Mouse (Mus musculus): ENCODE data around the gene Zbtb22.
"Not testable (repeated sequence)": the region's sequence is repeated elsewhere in the genome, so short reads cannot be mapped to it uniquely, and the experiment has no call there.

The Zbtb22 gene

GRCm38 (mm10) chr17:33915671-33916250 lies at the start of gene Zbtb22, which contains the start of gene Tapbp:
Zbtb22 (plus strand) TSS chr17:33915904.
Tapbp (plus strand) TSS chr17:33915899.
- peak; percentile 99 for DNase-seq (ENCODE audit: low spot score)

- DNase-seq (ENCODE audit: low spot score): not testable (repeated sequence)
Measured at GRCm38 (mm10) chr17:33873537-33873936, 42.2 kb upstream of the Zbtb22 start, which contains the start of gene Gm7029. Gm7029 (plus strand) TSS chr17:33873837.

DNA sequence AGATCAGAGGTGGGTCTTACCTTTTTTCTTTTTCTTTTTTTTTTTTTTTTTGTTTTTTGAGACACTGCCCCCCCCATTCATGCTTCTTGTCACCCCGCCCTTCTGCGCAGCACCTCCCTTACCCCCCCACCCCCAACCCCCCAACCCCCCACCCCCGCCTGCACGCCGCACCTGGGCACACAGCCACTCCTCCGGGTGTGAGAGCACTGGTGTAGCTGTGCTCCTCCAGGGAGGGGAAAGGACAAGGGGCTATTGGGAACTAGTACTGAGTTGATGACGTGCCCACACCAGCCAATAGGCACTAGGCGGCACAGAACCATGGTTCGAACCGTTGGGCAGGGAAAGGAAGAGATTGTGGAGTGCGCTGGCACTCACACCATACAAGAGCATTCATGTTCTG lies 41.3 kb upstream of the Zbtb22 start:
- DNase-seq (ENCODE audit: low spot score): no peak

DNA sequence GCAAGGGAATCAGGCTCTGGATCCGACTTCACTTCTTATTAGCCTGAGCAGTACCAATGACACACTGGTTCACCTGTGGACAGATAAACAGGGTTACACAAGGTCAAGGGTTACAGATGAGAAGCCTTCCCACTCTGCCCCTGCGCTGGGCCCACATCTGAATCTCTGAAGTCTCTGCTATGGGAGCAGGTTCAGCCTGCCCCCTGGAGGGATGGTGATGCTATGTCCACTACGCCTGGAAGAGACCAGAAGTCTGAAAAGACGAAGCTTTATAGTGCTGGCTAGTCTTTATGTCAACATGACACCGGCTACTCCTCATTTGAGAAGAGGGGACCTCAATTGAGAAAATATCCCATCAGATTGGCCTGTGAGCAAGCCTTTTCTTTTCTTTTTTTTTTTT lies 39.9 kb upstream of the Zbtb22 start:
- not testable (repeated sequence) for DNase-seq (ENCODE audit: low spot score)

GRCm38 (mm10) chr17:33884320-33884719 lies 31.4 kb upstream of the Zbtb22 start:
- DNase-seq (ENCODE audit: low spot score): not testable (repeated sequence)

- DNase-seq (ENCODE audit: low spot score): not testable (repeated sequence)
Measured at GRCm38 (mm10) chr17:33887802-33888201, 27.9 kb upstream of the Zbtb22 start.

DNA sequence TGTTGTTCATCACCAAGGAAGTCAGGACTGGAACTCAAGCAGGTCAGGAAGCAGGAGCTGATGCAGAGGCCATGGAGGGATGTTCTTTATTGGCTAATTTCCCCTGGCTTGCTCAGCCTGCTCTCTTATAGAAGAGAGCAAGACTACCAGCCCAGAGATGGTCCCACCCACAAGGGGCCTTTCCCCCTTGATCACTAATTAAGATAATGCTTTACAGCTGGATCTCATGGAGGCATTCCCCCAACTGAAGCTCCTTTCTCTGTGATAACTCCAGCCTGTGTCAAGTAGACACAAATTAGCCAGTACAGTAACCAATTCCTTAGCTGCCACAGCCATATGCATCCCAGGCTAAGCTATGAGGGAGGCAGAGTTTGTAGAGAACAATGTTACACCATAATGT lies 27.5 kb upstream of the Zbtb22 start:
- DNase-seq (ENCODE audit: low spot score): not testable (repeated sequence)

DNA sequence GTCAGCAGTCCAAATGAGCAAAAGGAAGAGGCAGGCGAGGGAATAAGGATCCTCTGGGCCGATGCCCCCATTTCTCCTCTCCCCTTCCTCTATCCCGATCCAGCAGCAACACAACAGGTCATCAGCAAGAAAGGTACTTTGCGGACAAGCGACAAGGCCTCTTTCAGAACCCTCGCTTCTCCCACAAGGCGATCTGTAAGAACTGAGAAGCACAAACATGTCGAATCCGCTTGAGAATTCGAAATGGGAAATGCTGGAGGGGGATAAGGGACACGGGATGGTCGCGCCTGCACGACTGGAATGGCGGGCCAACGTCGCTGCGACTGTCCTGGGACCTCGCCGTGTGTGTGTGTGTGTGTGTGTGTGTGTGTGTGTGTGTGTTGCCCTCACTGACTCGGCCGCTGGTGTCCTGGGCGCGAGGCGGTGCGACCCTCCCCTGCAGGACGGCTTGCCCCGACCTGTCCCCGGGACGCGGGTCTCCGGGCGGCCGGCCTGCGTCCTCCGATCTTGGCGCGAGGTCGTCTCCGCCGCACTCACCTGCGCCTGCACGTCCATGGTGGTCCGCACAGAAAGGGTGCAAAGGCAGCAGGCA lies 25.7 kb upstream of the Zbtb22 start:
- DNase-seq (ENCODE audit: low spot score): not testable (repeated sequence)

DNA sequence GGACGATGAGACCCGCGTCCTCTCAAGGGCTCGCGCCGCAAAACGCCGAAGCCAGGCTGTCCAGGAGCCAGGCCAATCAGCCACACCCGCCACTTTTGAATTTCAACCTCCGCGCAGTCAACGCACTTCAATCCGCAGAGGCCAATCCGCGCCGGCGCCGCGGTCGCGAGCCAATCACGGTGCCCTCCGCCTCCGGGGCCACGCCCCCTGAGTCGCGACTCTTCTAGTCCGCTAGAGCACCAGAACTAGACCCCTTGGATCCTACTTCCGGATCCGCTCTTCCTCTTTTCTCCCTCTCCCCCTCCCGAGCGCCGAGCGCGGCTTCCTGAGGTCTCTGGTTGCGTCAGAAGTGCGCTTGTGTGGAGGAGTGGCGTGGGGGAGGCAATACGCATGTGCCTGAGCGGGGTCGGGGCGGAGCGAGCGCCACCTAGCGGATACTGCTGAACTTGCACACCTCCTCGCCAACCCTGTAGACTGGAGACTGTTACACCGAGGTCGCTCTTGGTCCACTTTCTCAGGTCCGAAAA lies 25.1 kb upstream of the Zbtb22 start, which contains the start of gene Kifc1:
Kifc1 (minus strand) TSS at position 129 of the 527 bp plus-strand sequence.
- peak; percentile 100 for DNase-seq (ENCODE audit: low spot score)

- DNase-seq (ENCODE audit: low spot score): no peak
Measured at GRCm38 (mm10) chr17:33891357-33891756, 24.3 kb upstream of the Zbtb22 start.

DNA sequence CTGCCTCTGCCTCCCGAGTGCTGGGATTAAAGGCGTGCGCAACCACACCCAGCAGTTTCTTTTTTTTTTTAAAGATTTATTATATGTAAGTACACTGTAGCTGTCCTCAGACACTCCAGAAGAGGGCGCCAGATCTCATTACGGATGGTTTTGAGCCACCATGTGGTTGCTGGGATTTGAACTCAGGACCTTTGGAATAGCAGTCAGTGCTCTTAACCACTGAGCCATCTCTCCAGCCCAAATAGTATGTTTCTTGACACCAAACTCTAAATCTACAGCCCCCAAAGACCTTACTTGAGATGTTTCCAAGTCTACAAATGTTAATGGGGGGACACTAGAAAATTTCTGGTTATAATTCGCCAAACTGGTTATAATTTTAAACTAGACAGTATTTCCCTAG lies 23.8 kb upstream of the Zbtb22 start:
- DNase-seq (ENCODE audit: low spot score): not testable (repeated sequence)

DNA sequence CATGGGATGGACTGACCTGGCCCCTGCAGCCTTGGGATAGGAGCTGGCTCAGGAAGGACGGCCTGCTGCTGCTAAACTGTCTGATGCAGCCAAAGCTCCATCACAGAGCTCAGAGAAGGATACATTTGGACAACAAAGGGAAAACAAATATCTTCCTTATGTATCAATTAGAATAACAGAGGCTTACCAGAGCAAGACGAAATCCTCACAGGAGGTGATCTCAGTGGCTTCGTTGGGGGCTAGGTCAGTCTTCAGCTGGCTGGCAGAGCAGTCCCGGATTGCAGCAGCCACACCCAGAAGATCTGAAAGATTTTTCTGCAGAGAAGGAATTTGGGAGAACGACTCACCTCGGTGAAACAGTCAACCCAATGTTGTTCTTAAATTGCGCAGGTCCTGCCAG lies 23.3 kb upstream of the Zbtb22 start:
- no peak for DNase-seq (ENCODE audit: low spot score)

DNA sequence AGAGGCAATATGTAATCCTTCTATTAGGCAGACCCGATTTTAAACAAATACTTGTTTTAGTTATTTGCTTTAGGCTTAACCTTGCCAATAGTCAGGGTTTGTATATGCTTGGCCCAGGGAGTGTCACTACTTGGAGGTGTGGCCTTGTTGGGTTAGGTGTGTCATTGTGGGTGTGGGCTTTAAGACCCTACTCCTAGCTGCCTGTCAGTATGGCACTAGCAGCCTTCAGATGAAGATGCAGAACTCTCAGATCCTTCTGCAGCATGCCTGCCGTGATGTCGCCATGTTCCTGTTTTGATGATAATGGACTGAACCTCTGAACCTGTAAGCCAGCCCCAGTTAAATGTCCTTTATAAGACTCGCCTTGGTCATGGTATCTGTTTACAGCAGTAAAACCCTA lies 22.7 kb upstream of the Zbtb22 start:
- not testable (repeated sequence) for DNase-seq (ENCODE audit: low spot score)

GRCm38 (mm10) chr17:33897114-33897794 lies 18.4 kb upstream of the Zbtb22 start:
- peak; percentile 48 for DNase-seq (ENCODE audit: low spot score)

- not testable (repeated sequence) for DNase-seq (ENCODE audit: low spot score)
Measured at GRCm38 (mm10) chr17:33898193-33898592, 17.5 kb upstream of the Zbtb22 start.

GRCm38 (mm10) chr17:33899642-33900041 lies 16.1 kb upstream of the Zbtb22 start:
- no peak for DNase-seq (ENCODE audit: low spot score)

DNA sequence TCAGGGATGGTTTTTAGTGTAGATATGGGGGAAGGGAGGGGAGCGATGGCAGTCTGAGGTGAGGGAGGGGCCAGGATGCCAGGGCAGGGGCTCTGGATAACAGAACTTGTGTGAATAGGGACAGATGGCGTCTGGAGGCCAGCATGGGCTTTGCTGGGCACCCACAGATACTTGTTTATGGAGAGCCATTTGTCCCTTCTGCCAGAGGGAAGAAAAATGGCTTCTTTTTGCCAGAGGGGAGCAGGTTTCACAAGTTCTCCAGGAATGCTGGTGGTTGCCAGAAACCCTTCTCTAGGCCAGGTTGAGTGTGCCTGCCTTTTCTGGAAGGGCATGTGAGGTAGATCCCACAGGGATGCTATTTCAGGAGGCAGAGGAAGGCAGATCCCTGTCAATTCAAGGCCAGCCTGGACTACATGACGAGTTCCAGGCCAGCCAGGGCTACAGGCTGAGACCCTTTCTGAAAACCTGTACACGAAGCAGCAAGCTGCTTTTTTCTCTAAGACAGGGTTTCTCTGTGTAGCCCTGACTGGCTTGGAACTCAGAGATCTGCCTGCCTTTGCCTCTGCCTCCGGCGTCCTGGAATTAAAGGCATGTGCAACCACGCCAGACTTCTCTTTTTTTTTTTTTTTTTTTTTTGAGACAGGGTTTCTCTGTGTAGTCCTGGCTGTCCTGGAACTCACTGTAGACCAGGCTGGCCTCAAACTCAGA lies 15.3 kb upstream of the Zbtb22 start:
- DNase-seq (ENCODE audit: low spot score): no peak

- no peak for DNase-seq (ENCODE audit: low spot score)
Measured at GRCm38 (mm10) chr17:33900989-33901314, 14.8 kb upstream of the Zbtb22 start.

GRCm38 (mm10) chr17:33901653-33902052 lies 14.1 kb upstream of the Zbtb22 start:
- DNase-seq (ENCODE audit: low spot score): no peak

DNA sequence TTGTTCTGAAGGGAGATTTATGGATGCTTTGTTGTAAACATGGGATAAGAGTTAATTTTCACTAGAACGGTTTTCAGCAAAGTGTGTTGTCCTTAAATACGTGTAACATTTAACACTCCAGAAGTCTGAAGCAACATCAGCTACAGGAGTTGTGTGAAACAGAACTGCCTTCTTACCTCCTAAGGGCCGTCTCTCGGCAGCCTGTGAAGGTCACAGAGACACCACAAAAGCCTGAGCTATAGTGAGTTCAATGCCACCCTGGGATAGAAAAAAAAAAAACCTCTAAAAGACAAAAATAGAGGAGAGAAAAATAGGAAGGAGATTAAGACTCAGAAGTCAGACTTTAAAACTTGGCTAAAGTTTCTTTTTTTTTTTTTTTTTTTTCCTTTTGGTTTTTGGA lies 13.6 kb upstream of the Zbtb22 start:
- DNase-seq (ENCODE audit: low spot score): no peak

DNA sequence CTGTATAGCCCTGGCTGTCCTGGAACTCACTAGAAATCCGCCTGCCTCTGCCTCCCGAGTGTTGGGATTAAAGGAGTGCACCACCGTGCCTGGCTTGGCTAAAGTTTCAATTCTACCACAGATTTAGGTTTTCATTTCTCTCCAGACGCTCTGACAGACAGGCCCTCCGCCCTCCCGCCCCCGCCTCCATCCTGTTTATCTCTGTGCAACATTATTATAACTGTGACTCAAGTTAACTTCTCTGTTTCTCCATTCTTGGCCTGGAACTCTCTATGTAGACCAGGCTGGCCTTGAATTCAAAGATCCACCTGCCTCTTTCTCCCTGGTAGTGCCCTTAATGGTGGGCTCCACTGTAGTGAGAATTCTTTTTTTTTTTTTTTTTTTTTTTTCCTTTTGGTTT lies 13.2 kb upstream of the Zbtb22 start:
- DNase-seq (ENCODE audit: low spot score): no peak

DNA sequence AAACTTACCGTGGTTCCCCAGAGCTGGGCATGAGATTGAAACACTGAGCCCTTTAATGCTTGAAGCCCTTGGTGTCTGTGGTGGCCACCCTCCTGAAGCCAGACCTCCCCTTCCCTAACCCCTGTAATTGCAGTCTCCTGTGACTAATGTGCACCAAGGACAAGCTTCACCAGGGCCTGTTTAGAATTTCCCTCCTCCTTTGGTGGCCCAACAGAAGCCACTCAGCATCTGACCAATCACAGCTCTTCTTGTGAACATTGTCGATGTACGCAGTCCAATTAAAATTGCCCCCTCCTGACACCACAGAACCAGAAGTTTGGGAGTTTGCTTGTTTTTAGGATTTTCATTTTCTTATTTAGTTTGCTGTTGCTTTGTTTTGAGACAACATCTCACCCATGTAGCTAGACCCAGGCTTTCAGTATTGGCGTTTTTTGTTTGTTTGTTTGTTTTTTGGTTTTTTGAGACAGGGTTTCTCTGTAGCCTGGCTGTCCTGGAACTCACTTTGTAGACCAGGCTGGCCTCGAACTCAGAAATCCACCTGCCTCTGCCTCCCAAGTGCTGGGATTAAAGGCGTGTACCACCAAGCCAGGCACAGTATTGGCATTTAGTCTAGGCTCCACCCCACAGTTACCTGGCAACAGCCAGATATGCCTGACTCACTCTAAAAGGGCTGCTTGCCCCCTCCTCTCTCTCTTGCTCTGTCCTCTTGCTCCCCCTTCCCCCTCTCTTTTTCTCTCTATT lies 11.6 kb upstream of the Zbtb22 start:
- not testable (repeated sequence) for DNase-seq (ENCODE audit: low spot score)
